Mouse (Mus musculus) neutrophil, adult 59 days (primary cell): ENCODE measurements around the gene Slc19a3. TPM values are rescaled to one million over a fixed set of nuclear protein-coding genes. Genes with fewer than 3 reads are reported as not detected.

ENCODE experiments used
- total RNA-seq, 2 experiments: library from RNA; stranded (reverse); gene quantifications; 1 replicate in 1 of 2; 2 replicates in 1 of 2; pipeline ENCODE4 v1.2.4; 2023

Slc19a3 gene
- not detected for total RNA-seq

GRCm38 (mm10) chr1:83038109-83038672 lies at the start of gene Slc19a3:
TSS of gene Slc19a3 (minus strand) at chr1:83038448.

GRCm38 (mm10) chr1:83060643-83061042 lies 22.4 kb upstream of the Slc19a3 start, which contains the start of gene Krtap28-13:
TSS of gene Krtap28-13 (plus strand) at chr1:83060930.

GRCm38 (mm10) chr1:83059278-83059677 lies 21.0 kb upstream of the Slc19a3 start, which contains the start of gene A030005K14Rik:
TSS of gene A030005K14Rik (minus strand) at chr1:83059378.

GRCm38 (mm10) chr1:83044882-83045427 lies 6.7 kb upstream of the Slc19a3 start, which contains the start of gene Gm47969:
TSS of gene Gm47969 (plus strand) at chr1:83044932.

GRCm38 (mm10) chr1:83042380-83042779 lies 4.1 kb upstream of the Slc19a3 start, which contains the start of gene Krtap28-10:
TSS of gene Krtap28-10 (minus strand) at chr1:83042480.

GRCm38 (mm10) chr1:83000306-83000705 lies 37.9 kb downstream of the Slc19a3 start, which contains the start of gene Gm47959:
TSS of gene Gm47959 (plus strand) at chr1:83000548.

Other genes with a start within 250 kb of the Slc19a3 start
- 10 to 100 TPM; 49.2 to 51.1 TPM for gene Agfg1, start 199.0 kb downstream of the Slc19a3 start, total RNA-seq
- gene A030005L19Rik, start 125.1 kb downstream of the Slc19a3 start, total RNA-seq: not detected
- not detected for gene A030014E15Rik, start 113.5 kb downstream of the Slc19a3 start, total RNA-seq
- not detected for gene Gm6217, start 107.0 kb downstream of the Slc19a3 start, total RNA-seq
- not detected for gene A030003K21Rik, start 95.1 kb downstream of the Slc19a3 start, total RNA-seq
- gene Gm7544, start 82.4 kb downstream of the Slc19a3 start, total RNA-seq: not detected
- gene Gm47955, start 78.2 kb downstream of the Slc19a3 start, total RNA-seq: not detected
- not detected for gene Gm47959, start 37.9 kb downstream of the Slc19a3 start, total RNA-seq
- gene Krtap28-10, start 4.0 kb upstream of the Slc19a3 start, total RNA-seq: not detected
- not detected for gene Gm47969, start 6.5 kb upstream of the Slc19a3 start, total RNA-seq
- gene A030005K14Rik, start 20.9 kb upstream of the Slc19a3 start, total RNA-seq: not detected
- gene Krtap28-13, start 22.5 kb upstream of the Slc19a3 start, total RNA-seq: not detected
- gene Ccl20, start 78.3 kb upstream of the Slc19a3 start, total RNA-seq: not detected
- gene Daw1, start 121.3 kb upstream of the Slc19a3 start, total RNA-seq: not detected